Mouse (Mus musculus) heart, postnatal 0 days (tissue): ENCODE measurements around the gene Col8a1.

ENCODE experiments used
- CTCF ChIP-seq: IDR thresholded peaks from 2 replicates; pipeline ENCODE4 v1.5.1; 2016; ENCODE audit warnings: antibody characterized with exemption, control low read depth, low read depth
- EP300 ChIP-seq: IDR thresholded peaks from 2 replicates; pipeline ENCODE4 v1.6.1; 2016; ENCODE audit warnings: antibody characterized with exemption, low read depth

DNA sequence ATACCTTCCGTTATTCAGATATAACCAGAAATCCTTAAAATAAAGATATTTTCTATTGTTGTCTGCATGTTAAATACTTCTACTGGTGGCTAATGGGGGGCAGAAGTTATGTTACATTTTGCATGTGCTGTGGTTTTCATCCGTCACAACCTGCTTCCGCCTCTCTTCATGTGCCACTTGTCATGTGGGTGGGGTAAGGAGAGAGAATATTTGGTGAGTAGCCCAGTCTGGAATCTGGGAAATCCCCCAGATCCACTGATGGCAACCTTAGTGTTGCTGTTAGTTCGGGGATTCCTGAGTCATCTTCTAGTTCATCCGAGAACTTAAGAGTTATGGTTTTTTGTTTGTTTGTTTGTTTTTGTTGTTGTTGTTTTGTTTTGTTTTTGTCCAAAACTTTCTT, 55.8 kb downstream of the Col8a1 start:
- no peak for TF ChIP-seq EP300
- no peak for TF ChIP-seq CTCF
